Mouse (Mus musculus): ENCODE data around the gene Exoc8. TPM values are rescaled to one million over a fixed set of nuclear protein-coding genes. Genes with fewer than 3 reads are reported as not detected.

Exoc8 gene
- polyA plus RNA-seq, 1 experiment = 0.18 TPM

DNA sequence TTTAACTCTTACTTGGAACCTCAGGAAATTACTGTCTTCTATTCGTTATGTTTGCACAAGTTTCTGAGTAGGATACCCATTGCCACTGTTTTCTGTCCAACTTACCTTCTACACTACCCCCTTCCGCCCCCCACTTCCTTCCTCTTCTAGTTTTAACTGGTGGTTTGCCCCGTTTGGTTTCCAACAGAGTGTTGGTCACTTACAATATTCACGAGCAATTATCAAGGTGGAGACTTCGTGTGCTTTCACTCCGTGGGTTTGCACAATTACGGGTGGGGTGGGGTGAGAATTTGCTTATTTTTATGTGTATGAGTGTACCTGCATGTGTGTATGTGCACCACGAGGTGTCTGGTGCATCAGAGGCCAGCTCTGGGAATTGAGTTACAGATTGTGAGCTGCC, 33.8 kb downstream of the Exoc8 start:
- H3K4me1 ChIP-seq (ENCODE audit: control insufficient read depth) = peaks cover 64% of the 10 kb centered on the region
- H3K27me3 ChIP-seq (ENCODE audit: control insufficient read depth) = no peaks in the 10 kb centered on the region

GRCm38 (mm10) chr8:124863163-124863677, 34.3 kb downstream of the Exoc8 start:
- Histone ChIP-seq H3K9me3 (ENCODE audit: control insufficient read depth, low read length) (no peaks in the 10 kb centered on the region), H3K36me3 (ENCODE audit: control insufficient read depth) (peaks cover 46% of the 10 kb centered on the region), H3K4me1 (ENCODE audit: control insufficient read depth) (peaks cover 64% of the 10 kb centered on the region), H3K27me3 (ENCODE audit: control insufficient read depth) (no peaks in the 10 kb centered on the region), H3K4me3 (replicated peaks) (peak overlapping the region; percentile 74)
- TF ChIP-seq TAL1 (IDR thresholded peaks at IDR 0.05; ENCODE audit: low read length) (no peak), GATA1 (IDR thresholded peaks at IDR 0.05; ENCODE audit: low read length) (no peak)

More for the DNA sequence above, 33.8 kb downstream of the Exoc8 start:
- no peaks in the 10 kb centered on the region for H3K9me3 ChIP-seq (ENCODE audit: control insufficient read depth, low read length)
- H3K36me3 ChIP-seq (ENCODE audit: control insufficient read depth) = peaks cover 43% of the 10 kb centered on the region
- peak overlapping the region; percentile 74 for H3K4me3 ChIP-seq (replicated peaks)
- no peak for TF ChIP-seq TAL1 (IDR thresholded peaks at IDR 0.05; ENCODE audit: low read length)
- TF ChIP-seq GATA1 (IDR thresholded peaks at IDR 0.05; ENCODE audit: low read length) = no peak

DNA sequence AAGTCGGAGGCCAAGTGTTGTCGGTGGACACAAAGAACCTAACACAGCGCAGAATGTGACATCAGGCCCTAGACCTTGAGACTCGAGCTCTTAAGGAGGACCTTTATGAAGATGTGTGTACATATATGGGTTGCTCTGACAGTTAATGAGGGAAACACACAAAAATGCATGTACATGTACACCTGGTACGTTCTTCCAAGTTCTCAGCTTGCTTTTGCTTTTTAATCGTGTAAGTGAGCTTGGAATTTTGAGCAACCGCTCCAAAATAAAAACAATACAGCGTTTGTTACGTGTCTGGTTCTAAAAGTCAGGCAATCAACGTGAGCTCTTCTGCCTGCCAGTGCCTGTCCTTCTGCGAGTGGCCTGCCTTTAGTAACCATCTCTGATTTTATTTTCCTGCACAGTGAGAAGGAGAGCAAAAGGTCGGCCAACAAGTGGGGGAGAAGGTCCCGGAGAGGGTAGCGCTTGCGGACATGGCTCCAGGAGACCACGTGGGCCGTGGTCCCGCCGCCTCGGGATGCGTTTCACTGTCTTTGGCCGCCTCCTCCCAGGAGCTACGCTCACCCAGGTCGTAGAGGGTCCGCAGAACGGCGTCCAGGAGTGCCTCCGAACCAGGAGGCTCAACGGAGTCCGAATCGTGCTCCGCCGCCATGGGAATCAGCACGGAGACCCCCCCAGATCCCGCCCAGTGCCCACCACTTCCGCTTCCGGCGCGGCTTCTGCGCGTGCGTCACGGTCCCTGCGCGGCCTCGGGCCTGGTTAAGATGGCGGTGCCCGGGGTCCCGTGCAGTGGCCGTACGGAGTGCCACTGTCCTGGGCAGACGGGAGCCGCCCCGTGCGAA, 35.0 kb downstream of the Exoc8 start, which contains the start of the genes Gnpat and 2810004N23Rik:
Gnpat (plus strand) TSS at position 713 of the 842 bp plus-strand sequence.
2810004N23Rik (minus strand) TSS at position 800 of the 842 bp plus-strand sequence.
- H3K4me1 ChIP-seq (ENCODE audit: control insufficient read depth) = peaks cover 64% of the 10 kb centered on the region
- H3K9me3 ChIP-seq (ENCODE audit: control insufficient read depth, low read length) = no peaks in the 10 kb centered on the region
- H3K4me3 ChIP-seq (replicated peaks) = peak within 1 kb of the TSS; percentile 74
- peaks cover 49% of the 10 kb centered on the region for H3K36me3 ChIP-seq (ENCODE audit: control insufficient read depth)
- H3K27me3 ChIP-seq (ENCODE audit: control insufficient read depth) = no peaks in the 10 kb centered on the region
- TF ChIP-seq GATA1 (IDR thresholded peaks at IDR 0.05; ENCODE audit: low read length) (no peak), TAL1 (IDR thresholded peaks at IDR 0.05; ENCODE audit: low read length) (no peak)

GRCm38 (mm10) chr8:124860188-124860587, 37.3 kb downstream of the Exoc8 start:
- peaks cover 42% of the 10 kb centered on the region for H3K4me1 ChIP-seq (ENCODE audit: control insufficient read depth)
- H3K9me3 ChIP-seq (ENCODE audit: control insufficient read depth, low read length) = no peaks in the 10 kb centered on the region
- TF ChIP-seq GATA1 (IDR thresholded peaks at IDR 0.05; ENCODE audit: low read length) (no peak), TAL1 (IDR thresholded peaks at IDR 0.05; ENCODE audit: low read length) (no peak)
- peaks cover 56% of the 10 kb centered on the region for H3K36me3 ChIP-seq (ENCODE audit: control insufficient read depth)
- no peaks in the 10 kb centered on the region for H3K27me3 ChIP-seq (ENCODE audit: control insufficient read depth)
- no peak overlapping the region for H3K4me3 ChIP-seq (replicated peaks)

DNA sequence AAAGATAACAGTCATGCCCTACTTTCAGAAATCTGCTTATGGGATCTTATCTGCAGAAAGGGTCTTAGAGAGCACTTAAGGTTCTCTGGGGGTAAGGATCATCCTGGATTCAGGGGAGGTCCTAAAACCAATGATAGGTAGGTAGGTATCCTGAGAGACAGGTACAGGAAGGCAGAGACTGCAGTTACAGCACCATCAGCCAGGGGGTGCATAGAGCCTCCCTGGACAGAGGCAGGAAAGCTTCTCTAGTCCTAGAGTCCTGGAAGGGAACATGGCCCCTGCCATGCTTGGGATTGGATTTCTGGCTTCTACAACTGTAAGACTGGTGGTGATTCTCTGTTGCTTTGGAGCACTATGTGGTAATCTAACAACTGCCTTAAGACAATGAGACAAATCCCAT, 38.0 kb downstream of the Exoc8 start:
- no peaks in the 10 kb centered on the region for H3K27me3 ChIP-seq (ENCODE audit: control insufficient read depth)
- H3K36me3 ChIP-seq (ENCODE audit: control insufficient read depth) = peaks cover 60% of the 10 kb centered on the region
- TF ChIP-seq GATA1 (IDR thresholded peaks at IDR 0.05; ENCODE audit: low read length) (no peak), TAL1 (IDR thresholded peaks at IDR 0.05; ENCODE audit: low read length) (no peak)
- peaks cover 35% of the 10 kb centered on the region for H3K4me1 ChIP-seq (ENCODE audit: control insufficient read depth)
- no peak overlapping the region for H3K4me3 ChIP-seq (replicated peaks)
- H3K9me3 ChIP-seq (ENCODE audit: control insufficient read depth, low read length) = no peaks in the 10 kb centered on the region

DNA sequence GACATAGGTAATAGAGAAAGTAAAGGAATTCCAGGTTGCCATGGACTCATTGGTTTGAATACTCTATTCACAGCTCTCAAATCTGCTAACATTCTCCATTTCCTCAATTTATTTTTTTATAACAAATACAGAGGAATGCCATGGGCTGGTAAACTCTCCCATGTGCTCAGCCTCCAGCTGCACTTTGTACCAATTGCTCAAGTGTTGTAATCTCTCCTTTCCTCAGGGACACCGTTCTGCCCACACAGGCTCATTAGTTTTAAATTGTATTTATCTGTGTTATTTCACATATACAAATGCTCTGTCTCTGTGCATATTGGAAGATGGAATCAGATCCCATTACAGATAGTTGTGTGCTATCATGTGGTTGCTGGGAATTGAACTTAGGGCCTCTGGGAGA, 44.0 kb downstream of the Exoc8 start:
- Histone ChIP-seq H3K4me3 (replicated peaks) (no peak overlapping the region), H3K4me1 (ENCODE audit: control insufficient read depth) (no peaks in the 10 kb centered on the region; the same call in 1 of the 2 replicates), H3K9me3 (ENCODE audit: control insufficient read depth, low read length) (no peaks in the 10 kb centered on the region), H3K36me3 (ENCODE audit: control insufficient read depth) (peaks cover 46% of the 10 kb centered on the region), H3K27me3 (ENCODE audit: control insufficient read depth) (no peaks in the 10 kb centered on the region)
- no peak for TF ChIP-seq TAL1 (IDR thresholded peaks at IDR 0.05; ENCODE audit: low read length)
- no peak for TF ChIP-seq GATA1 (IDR thresholded peaks at IDR 0.05; ENCODE audit: low read length)

DNA sequence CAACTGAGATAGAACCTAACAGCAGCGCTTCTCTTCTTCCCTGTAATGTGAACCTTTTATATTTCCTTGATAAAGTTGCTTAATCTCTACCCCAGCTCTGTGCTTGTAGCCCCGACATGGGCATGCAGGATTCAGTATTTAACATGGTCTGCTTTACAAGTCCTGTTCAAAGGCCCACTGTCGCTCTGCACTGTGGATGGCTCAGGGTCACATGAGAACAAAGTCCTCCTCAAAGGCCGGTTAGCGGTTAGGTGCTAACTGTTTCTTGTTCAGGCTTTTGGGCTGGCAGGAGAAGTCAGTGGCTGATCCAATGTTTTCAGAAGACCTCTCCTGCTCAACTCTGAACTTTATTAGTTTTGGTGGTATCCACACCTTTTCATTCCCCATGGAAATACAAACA, 51.9 kb downstream of the Exoc8 start:
- H3K36me3 ChIP-seq (ENCODE audit: control insufficient read depth) = peaks cover 36% of the 10 kb centered on the region
- no peak for TF ChIP-seq GATA1 (IDR thresholded peaks at IDR 0.05; ENCODE audit: low read length)
- TF ChIP-seq TAL1 (IDR thresholded peaks at IDR 0.05; ENCODE audit: low read length) = no peak
- no peaks in the 10 kb centered on the region for H3K9me3 ChIP-seq (ENCODE audit: control insufficient read depth, low read length)

DNA sequence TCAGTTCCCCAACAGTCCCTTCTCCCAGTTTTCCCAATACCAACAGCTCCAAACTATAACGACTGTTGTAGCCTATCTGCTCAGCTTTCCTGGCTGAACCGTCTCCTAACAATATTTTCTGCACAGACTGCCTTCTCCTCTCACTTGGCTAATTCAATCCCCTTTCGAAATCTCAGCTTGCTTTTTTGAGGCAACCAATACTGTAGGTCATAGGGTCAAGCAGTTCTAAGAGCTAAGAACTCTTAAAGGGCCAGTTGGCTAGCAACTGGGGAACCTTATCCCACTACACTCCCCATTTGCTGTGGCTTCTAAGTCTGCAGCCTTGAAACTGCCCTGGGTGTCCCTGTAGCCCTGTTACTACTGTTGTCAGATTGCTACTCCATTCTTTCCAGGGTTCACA, 52.4 kb downstream of the Exoc8 start:
- Histone ChIP-seq H3K4me3 (replicated peaks) (no peak overlapping the region), H3K27me3 (ENCODE audit: control insufficient read depth) (no peaks in the 10 kb centered on the region), H3K36me3 (ENCODE audit: control insufficient read depth) (peaks cover 41% of the 10 kb centered on the region), H3K9me3 (ENCODE audit: control insufficient read depth, low read length) (no peaks in the 10 kb centered on the region), H3K4me1 (ENCODE audit: control insufficient read depth) (peaks cover 3% of the 10 kb centered on the region; the same call in 1 of the 2 replicates)
- TF ChIP-seq GATA1 (IDR thresholded peaks at IDR 0.05; ENCODE audit: low read length) = no peak
- TF ChIP-seq TAL1 (IDR thresholded peaks at IDR 0.05; ENCODE audit: low read length) = no peak

More for the DNA sequence above, 51.9 kb downstream of the Exoc8 start:
- no peak overlapping the region for H3K4me3 ChIP-seq (replicated peaks)
- no peaks in the 10 kb centered on the region for H3K27me3 ChIP-seq (ENCODE audit: control insufficient read depth)
- H3K4me1 ChIP-seq (ENCODE audit: control insufficient read depth) = peaks cover 3% of the 10 kb centered on the region; the same call in 1 of the 2 replicates

Other genes starting within 250 kb of the Exoc8 start
- 3.5 TPM in 2 replicates for gene 2310022B05Rik, start 234.3 kb downstream of the Exoc8 start, polyA plus RNA-seq (2012)
- gene Ttc13, start 175.7 kb downstream of the Exoc8 start, polyA plus RNA-seq (2012) = 0.42 and 0.44 TPM in 2 replicates
- gene Arv1, start 175.6 kb downstream of the Exoc8 start, polyA plus RNA-seq (2012) = 0.11 and 0.29 TPM in 2 replicates
- not detected in 2 replicates for gene Fam89a, start 145.9 kb downstream of the Exoc8 start, polyA plus RNA-seq (2012)
- gene Trim67, start 104.6 kb downstream of the Exoc8 start, polyA plus RNA-seq (2012) = not detected in 2 replicates
- 4.4 and 6.1 TPM in 2 replicates for gene Gnpat, start 34.7 kb downstream of the Exoc8 start, polyA plus RNA-seq (2012)
- 0.82 and 0.93 TPM in 2 replicates for gene 2810004N23Rik, start 34.6 kb downstream of the Exoc8 start, polyA plus RNA-seq (2012)
- gene Sprtn, start 181 bp upstream of the Exoc8 start, polyA plus RNA-seq (2012) = 0.20 and 0.28 TPM in 2 replicates
- 0.56 and 0.81 TPM in 2 replicates for gene Egln1, start 51.6 kb upstream of the Exoc8 start, polyA plus RNA-seq (2012)
- gene Tsnax, start 115.3 kb upstream of the Exoc8 start, polyA plus RNA-seq (2012) = 0.57 and 0.87 TPM in 2 replicates
- gene Disc1, start 156.5 kb upstream of the Exoc8 start, polyA plus RNA-seq (2012) = not detected in 2 replicates

Measured in erythroblast, embryonic 14.5 days (primary cell).